Mouse (Mus musculus): ENCODE measurements around the gene Lrrc30. TPM values are rescaled to one million over a fixed set of nuclear protein-coding genes. Genes with fewer than 3 reads are reported as not detected.

Lrrc30 gene
- total RNA-seq (2014; rRNA removed; ENCODE audit: low replicate concordance) (not detected in 2 replicates), polyA plus RNA-seq (2015; fragmentation: Nextera tagmentation; extraction: Ambion mirVana) (0.11 TPM in 1 of 2 replicates, not detected in the other)

- DNase-seq (ENCODE audit: low spot score) (no peak), ATAC-seq (ENCODE audit: insufficient read depth, low read depth) (no peak)
- H3K4me2 ChIP-seq (ENCODE audit: low read depth, low read length): no peak within 1 kb of the TSS
- H3K9me3 ChIP-seq (replicated peaks; ENCODE audit: control insufficient read depth, low read length): no peaks in the 10 kb centered on the region
- TF ChIP-seq CTCF (IDR thresholded peaks at IDR 0.05; ENCODE audit: low read depth) (no peak), EP300 (IDR thresholded peaks at IDR 0.05; ENCODE audit: low read depth) (no peak)
- H3K27ac ChIP-seq (ENCODE audit: low read depth): no peak within 1 kb of the TSS
- H3K36me3 ChIP-seq (replicated peaks; ENCODE audit: control insufficient read depth, insufficient read depth, low read length): no peaks in the 10 kb centered on the region
- WGBS: 67% methylated on average over 13 of the region's 13 CpGs
- 0 out of 2 replicates have a peak, but pooled peaks cover under 1% of the 10 kb centered on the region for H3K4me1 ChIP-seq (ENCODE audit: control insufficient read depth, insufficient read depth)
- H3K4me3 ChIP-seq (ENCODE audit: low read depth, low read length): no peak within 1 kb of the TSS
- H3K27me3 ChIP-seq (ENCODE audit: control insufficient read depth, insufficient read depth, low read length): 0 out of 2 replicates have a peak, but pooled peaks cover 5% of the 10 kb centered on the region
- no peak within 1 kb of the TSS for H3K9ac ChIP-seq (replicated peaks; ENCODE audit: low read depth, low read length)
These were observed at the start of gene Lrrc30 for GRCm38 (mm10) chr17:67632676-67633339. Lrrc30 (minus strand) TSS chr17:67632723.

DNA sequence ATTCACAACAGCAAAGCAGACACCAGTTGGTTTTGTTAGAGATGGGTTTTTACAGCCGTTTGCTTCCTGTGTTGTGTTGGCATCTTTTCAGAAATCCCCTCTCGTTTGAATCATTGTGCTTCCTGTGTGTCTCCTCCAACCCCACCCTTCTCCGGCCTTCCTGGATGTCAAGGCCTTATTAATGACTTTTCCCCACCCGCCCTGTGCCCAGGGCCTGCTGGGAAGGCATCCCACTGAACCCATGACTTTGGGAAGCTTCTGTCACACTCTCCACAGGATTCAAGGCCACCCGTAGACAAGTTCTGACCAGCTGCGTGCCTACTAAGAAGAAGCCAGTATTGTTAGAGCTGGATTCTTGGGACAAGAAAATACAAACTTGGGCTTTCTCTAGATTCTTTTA lies 48.6 kb upstream of the Lrrc30 start:
- H3K9ac ChIP-seq (replicated peaks; ENCODE audit: low read depth, low read length): no peak overlapping the region
- H3K27me3 ChIP-seq (ENCODE audit: control insufficient read depth, insufficient read depth, low read length): no peaks in the 10 kb centered on the region
- H3K27ac ChIP-seq (ENCODE audit: low read depth): no peak overlapping the region
- no peak overlapping the region for H3K4me3 ChIP-seq (ENCODE audit: low read depth, low read length)
- H3K36me3 ChIP-seq (replicated peaks; ENCODE audit: control insufficient read depth, insufficient read depth, low read length): no peaks in the 10 kb centered on the region
- TF ChIP-seq CTCF (IDR thresholded peaks at IDR 0.05; ENCODE audit: low read depth): no peak
- TF ChIP-seq EP300 (IDR thresholded peaks at IDR 0.05; ENCODE audit: low read depth): no peak
- no peak for DNase-seq (ENCODE audit: low spot score)
- ATAC-seq (ENCODE audit: insufficient read depth, low read depth): no peak
- WGBS: 55% methylated on average over 6 of the region's 6 CpGs
- no peak overlapping the region for H3K4me2 ChIP-seq (ENCODE audit: low read depth, low read length)
- no peaks in the 10 kb centered on the region for H3K9me3 ChIP-seq (replicated peaks; ENCODE audit: control insufficient read depth, low read length)
- no peaks in the 10 kb centered on the region for H3K4me1 ChIP-seq (ENCODE audit: control insufficient read depth, insufficient read depth)

DNA sequence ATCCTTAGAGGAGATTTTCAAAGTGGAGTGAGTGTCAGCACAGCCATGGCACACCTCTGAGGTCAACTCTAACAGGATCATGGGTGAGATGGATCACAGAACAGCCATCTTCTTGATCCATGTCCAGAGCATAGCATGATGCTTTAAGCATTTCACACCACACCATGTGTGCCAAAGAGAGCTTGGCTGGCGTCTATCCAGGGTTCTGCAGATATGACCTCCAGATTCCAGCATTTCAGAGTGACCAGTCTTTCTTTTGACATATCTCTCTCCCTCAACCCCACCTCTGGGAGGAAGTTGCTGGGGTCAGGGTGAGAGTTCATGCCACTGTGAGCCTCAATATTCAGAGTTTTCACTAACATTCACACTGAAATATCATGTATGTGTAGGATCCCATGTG lies 46.1 kb upstream of the Lrrc30 start:
- H3K9ac ChIP-seq (replicated peaks; ENCODE audit: low read depth, low read length): no peak overlapping the region
- 55% methylated on average over 1 of the region's 1 CpGs for WGBS
- no peaks in the 10 kb centered on the region for H3K36me3 ChIP-seq (replicated peaks; ENCODE audit: control insufficient read depth, insufficient read depth, low read length)
- no peak overlapping the region for H3K4me3 ChIP-seq (ENCODE audit: low read depth, low read length)
- no peak overlapping the region for H3K27ac ChIP-seq (ENCODE audit: low read depth)
- ATAC-seq (ENCODE audit: insufficient read depth, low read depth): no peak
- H3K27me3 ChIP-seq (ENCODE audit: control insufficient read depth, insufficient read depth, low read length): no peaks in the 10 kb centered on the region
- no peak for DNase-seq (ENCODE audit: low spot score)
- H3K4me2 ChIP-seq (ENCODE audit: low read depth, low read length): no peak overlapping the region
- no peaks in the 10 kb centered on the region for H3K4me1 ChIP-seq (ENCODE audit: control insufficient read depth, insufficient read depth)
- no peaks in the 10 kb centered on the region for H3K9me3 ChIP-seq (replicated peaks; ENCODE audit: control insufficient read depth, low read length)
- TF ChIP-seq EP300 (IDR thresholded peaks at IDR 0.05; ENCODE audit: low read depth): no peak
- TF ChIP-seq CTCF (IDR thresholded peaks at IDR 0.05; ENCODE audit: low read depth): no peak

- no peaks in the 10 kb centered on the region for H3K9me3 ChIP-seq (replicated peaks; ENCODE audit: control insufficient read depth, low read length)
- no peak overlapping the region for H3K27ac ChIP-seq (ENCODE audit: low read depth)
- H3K9ac ChIP-seq (replicated peaks; ENCODE audit: low read depth, low read length): no peak overlapping the region
- WGBS: 13% methylated on average over 3 of the region's 3 CpGs
- TF ChIP-seq CTCF (IDR thresholded peaks at IDR 0.05; ENCODE audit: low read depth) (peak; percentile 91), EP300 (IDR thresholded peaks at IDR 0.05; ENCODE audit: low read depth) (no peak)
- DNase-seq (ENCODE audit: low spot score) (peak; percentile 64), ATAC-seq (ENCODE audit: insufficient read depth, low read depth) (peak; percentile 20; the same call in 1 of the 2 replicates)
- H3K4me1 ChIP-seq (ENCODE audit: control insufficient read depth, insufficient read depth): no peaks in the 10 kb centered on the region
- H3K4me2 ChIP-seq (ENCODE audit: low read depth, low read length): no peak overlapping the region
- H3K27me3 ChIP-seq (ENCODE audit: control insufficient read depth, insufficient read depth, low read length): no peaks in the 10 kb centered on the region
- no peak overlapping the region for H3K4me3 ChIP-seq (ENCODE audit: low read depth, low read length)
- H3K36me3 ChIP-seq (replicated peaks; ENCODE audit: control insufficient read depth, insufficient read depth, low read length): no peaks in the 10 kb centered on the region
These were observed 35.5 kb upstream of the Lrrc30 start for GRCm38 (mm10) chr17:67667981-67668380.

- H3K4me3 ChIP-seq (ENCODE audit: low read depth, low read length): no peak overlapping the region
- no peak overlapping the region for H3K4me2 ChIP-seq (ENCODE audit: low read depth, low read length)
- WGBS: 40% methylated on average over 5 of the region's 5 CpGs
- no peaks in the 10 kb centered on the region for H3K9me3 ChIP-seq (replicated peaks; ENCODE audit: control insufficient read depth, low read length)
- no peaks in the 10 kb centered on the region for H3K36me3 ChIP-seq (replicated peaks; ENCODE audit: control insufficient read depth, insufficient read depth, low read length)
- H3K9ac ChIP-seq (replicated peaks; ENCODE audit: low read depth, low read length): no peak overlapping the region
- H3K27me3 ChIP-seq (ENCODE audit: control insufficient read depth, insufficient read depth, low read length): no peaks in the 10 kb centered on the region
- no peak for ATAC-seq (ENCODE audit: insufficient read depth, low read depth)
- no peak overlapping the region for H3K27ac ChIP-seq (ENCODE audit: low read depth)
- no peaks in the 10 kb centered on the region for H3K4me1 ChIP-seq (ENCODE audit: control insufficient read depth, insufficient read depth)
- TF ChIP-seq CTCF (IDR thresholded peaks at IDR 0.05; ENCODE audit: low read depth) (no peak), EP300 (IDR thresholded peaks at IDR 0.05; ENCODE audit: low read depth) (no peak)
- no peak for DNase-seq (ENCODE audit: low spot score)
These were observed 34.5 kb upstream of the Lrrc30 start for GRCm38 (mm10) chr17:67666981-67667380.

GRCm38 (mm10) chr17:67664299-67664698 lies 31.8 kb upstream of the Lrrc30 start:
- 67% methylated on average over 3 of the region's 3 CpGs for WGBS
- H3K36me3 ChIP-seq (replicated peaks; ENCODE audit: control insufficient read depth, insufficient read depth, low read length): no peaks in the 10 kb centered on the region
- DNase-seq (ENCODE audit: low spot score): no peak
- TF ChIP-seq CTCF (IDR thresholded peaks at IDR 0.05; ENCODE audit: low read depth) (no peak), EP300 (IDR thresholded peaks at IDR 0.05; ENCODE audit: low read depth) (no peak)
- no peak overlapping the region for H3K4me3 ChIP-seq (ENCODE audit: low read depth, low read length)
- H3K27ac ChIP-seq (ENCODE audit: low read depth): no peak overlapping the region
- no peak for ATAC-seq (ENCODE audit: insufficient read depth, low read depth)
- no peak overlapping the region for H3K4me2 ChIP-seq (ENCODE audit: low read depth, low read length)
- H3K4me1 ChIP-seq (ENCODE audit: control insufficient read depth, insufficient read depth): no peaks in the 10 kb centered on the region
- H3K27me3 ChIP-seq (ENCODE audit: control insufficient read depth, insufficient read depth, low read length): no peaks in the 10 kb centered on the region
- no peaks in the 10 kb centered on the region for H3K9me3 ChIP-seq (replicated peaks; ENCODE audit: control insufficient read depth, low read length)
- no peak overlapping the region for H3K9ac ChIP-seq (replicated peaks; ENCODE audit: low read depth, low read length)
